Mouse (Mus musculus): Measurements from ENCODE around the gene Myo1c.

GRCm38 (mm10) chr11:75608776-75609175 is 41.5 kb upstream of the Myo1c start:
- TF ChIP-seq CTCF (conservative IDR thresholded peaks at IDR 0.05; ENCODE audit: low read length) (no peak), POU5F1 (IDR thresholded peaks at IDR 0.05; ENCODE audit: borderline replicate concordance, low read length) (no peak)
